Mouse (Mus musculus): ENCODE measurements at regions not wholly inside any gene's neighbourhood (a gene's known extent, or its start where the extent isn't known, plus 50 kb on each side); places are given as distances from the start of the nearest gene placed in this dataset.

- TF ChIP-seq CTCF (IDR thresholded peaks at IDR 0.05): no peak
- H3K4me3 ChIP-seq: no peak overlapping the region
- no peak for DNase-seq
- intact Hi-C loops (cut with DNase I): no loop called here
- H3K27ac ChIP-seq: no peak overlapping the region
Measured at GRCm38 (mm10) chr1:119238463-119238862, 183.6 kb downstream of the Inhbb start.

- no peak overlapping the region for H3K4me3 ChIP-seq
- H3K27ac ChIP-seq: no peak overlapping the region
- intact Hi-C loops (cut with DNase I): no loop called here
- no peak for DNase-seq
- no peak for TF ChIP-seq CTCF (IDR thresholded peaks at IDR 0.05)
Measured at GRCm38 (mm10) chr1:119236787-119237186, 183.4 kb upstream of the Gli2 start.

GRCm38 (mm10) chr1:119234449-119234848, 181.0 kb upstream of the Gli2 start:
- no peak overlapping the region for H3K4me3 ChIP-seq
- DNase-seq: peak; percentile 44
- TF ChIP-seq CTCF (IDR thresholded peaks at IDR 0.05): no peak
- intact Hi-C loops (cut with DNase I): no loop called here
- no peak overlapping the region for H3K27ac ChIP-seq

GRCm38 (mm10) chr1:119226996-119227395, 173.6 kb upstream of the Gli2 start:
- DNase-seq: no peak
- intact Hi-C loops (cut with DNase I): no loop called here
- no peak for TF ChIP-seq CTCF (IDR thresholded peaks at IDR 0.05)

GRCm38 (mm10) chr1:119223876-119224275, 170.5 kb upstream of the Gli2 start:
- intact Hi-C loops (cut with DNase I): no loop called here
- DNase-seq: no peak

More at GRCm38 (mm10) chr1:119226996-119227395, 173.6 kb upstream of the Gli2 start:
- H3K27ac ChIP-seq: no peak overlapping the region
- no peak overlapping the region for H3K4me3 ChIP-seq

GRCm38 (mm10) chr1:119221901-119222300, 168.5 kb upstream of the Gli2 start:
- no peak for DNase-seq
- H3K27ac ChIP-seq: no peak overlapping the region
- intact Hi-C loops (cut with DNase I): no loop called here
- TF ChIP-seq CTCF (IDR thresholded peaks at IDR 0.05): no peak
- no peak overlapping the region for H3K4me3 ChIP-seq

More at GRCm38 (mm10) chr1:119223876-119224275, 170.5 kb upstream of the Gli2 start:
- Histone ChIP-seq H3K27ac (no peak overlapping the region), H3K4me3 (no peak overlapping the region)
- no peak for TF ChIP-seq CTCF (IDR thresholded peaks at IDR 0.05)

- no peak overlapping the region for H3K27ac ChIP-seq
- no peak for TF ChIP-seq CTCF (IDR thresholded peaks at IDR 0.05)
- intact Hi-C loops (cut with DNase I): no loop called here
Measured at GRCm38 (mm10) chr1:119221012-119221411, 167.6 kb upstream of the Gli2 start.

GRCm38 (mm10) chr1:119219817-119220216, 166.4 kb upstream of the Gli2 start:
- Histone ChIP-seq H3K27ac (no peak overlapping the region), H3K4me3 (no peak overlapping the region)
- DNase-seq: no peak
- TF ChIP-seq CTCF (IDR thresholded peaks at IDR 0.05): no peak
- intact Hi-C loops (cut with DNase I): no loop called here

More at GRCm38 (mm10) chr1:119221012-119221411, 167.6 kb upstream of the Gli2 start:
- DNase-seq: no peak
- H3K4me3 ChIP-seq: no peak overlapping the region

GRCm38 (mm10) chr1:119217387-119217786, 164.0 kb upstream of the Gli2 start:
- Histone ChIP-seq H3K27ac (no peak overlapping the region), H3K4me3 (no peak overlapping the region)
- no peak for TF ChIP-seq CTCF (IDR thresholded peaks at IDR 0.05)
- DNase-seq: no peak
- intact Hi-C loops (cut with DNase I): no loop called here

- intact Hi-C loops (cut with DNase I): no loop called here
- no peak for TF ChIP-seq CTCF (IDR thresholded peaks at IDR 0.05)
- no peak for DNase-seq
- H3K4me3 ChIP-seq: no peak overlapping the region
- no peak overlapping the region for H3K27ac ChIP-seq
Measured at GRCm38 (mm10) chr1:119209607-119210007, 156.2 kb upstream of the Gli2 start.

GRCm38 (mm10) chr1:119202456-119202855, 149.0 kb upstream of the Gli2 start:
- Histone ChIP-seq H3K27ac (no peak overlapping the region), H3K4me3 (no peak overlapping the region)
- intact Hi-C loops (cut with DNase I): no loop called here
- no peak for DNase-seq
- no peak for TF ChIP-seq CTCF (IDR thresholded peaks at IDR 0.05)

GRCm38 (mm10) chr1:119197415-119197700, 143.9 kb upstream of the Gli2 start:
- intact Hi-C loops (cut with DNase I): no loop called here
- DNase-seq: no peak
- H3K27ac ChIP-seq: no peak overlapping the region
- TF ChIP-seq CTCF (IDR thresholded peaks at IDR 0.05): no peak
- no peak overlapping the region for H3K4me3 ChIP-seq

- intact Hi-C loops (cut with DNase I): no loop called here
- DNase-seq: no peak
- no peak for TF ChIP-seq CTCF (IDR thresholded peaks at IDR 0.05)
- Histone ChIP-seq H3K27ac (no peak overlapping the region), H3K4me3 (no peak overlapping the region)
Measured at GRCm38 (mm10) chr1:119196674-119197414, 143.4 kb upstream of the Gli2 start.

- intact Hi-C loops (cut with DNase I): no loop called here
- Histone ChIP-seq H3K27ac (no peak overlapping the region), H3K4me3 (no peak overlapping the region)
- no peak for DNase-seq
- TF ChIP-seq CTCF (IDR thresholded peaks at IDR 0.05): no peak
Measured at GRCm38 (mm10) chr1:119194533-119194932, 141.1 kb upstream of the Gli2 start.

Measured in gastrocnemius, adult 2 months (tissue).